Mouse (Mus musculus) CH12.LX (cell line): ENCODE results near the gene Uck1. TPM values are rescaled to one million over a fixed set of nuclear protein-coding genes. Genes with fewer than 3 reads are reported as not detected.

Source experiments
- DNase-seq: peaks from one replicate; pipeline ENCODE4 v3.0.0-alpha.2; 2013; ENCODE audit errors: extremely low read depth
- H3K27ac ChIP-seq: 2 replicates; pipeline ENCODE4 v1.5.1; 2012; ENCODE audit warnings: low read depth, mild to moderate bottlenecking, control low read depth, moderate library complexity; ENCODE audit not compliant: insufficient read depth
- H3K27me3 ChIP-seq: replicated peaks from 2 replicates; pipeline ENCODE3; 2012; ENCODE audit warnings: inconsistent platforms
- H3K36me3 ChIP-seq, 2 experiments: replicated peaks in 1 of 2; 2 replicates each; pipeline versions ENCODE3 to v1.6.1; 2012; ENCODE audit warnings: inconsistent platforms in 1 of 2, low read length in 1 of 2, mild to moderate bottlenecking in 1 of 2, mixed read lengths in 1 of 2, moderate library complexity in 1 of 2; ENCODE audit not compliant: control insufficient read depth in 1 of 2, insufficient read depth in 1 of 2
- H3K4me1 ChIP-seq, 2 experiments: 2 replicates each; pipeline ENCODE4 v1.6.1; 2012; ENCODE audit warnings: inconsistent platforms in 1 of 2, moderate library complexity in 1 of 2; ENCODE audit not compliant: insufficient read depth in 2 of 2, control insufficient read depth in 1 of 2
- H3K4me2 ChIP-seq: 2 replicates; pipeline ENCODE4 v1.6.1; 2012; ENCODE audit warnings: low read depth, mild to moderate bottlenecking, control low read depth; ENCODE audit not compliant: poor library complexity, insufficient read depth, severe bottlenecking
- H3K4me3 ChIP-seq, 3 experiments: fragments of 150-350 bp in 1 of 3; sonication (generic) in 1 of 3; replicated peaks in 1 of 3; 2 replicates each; pipeline versions ENCODE3 to v1.5.1; 2011 to 2012; ENCODE audit warnings: low read depth in 2 of 3, low read length in 2 of 3, mild to moderate bottlenecking in 2 of 3, moderate library complexity in 2 of 3, control low read depth in 1 of 3, improper control_type of control experiment in 1 of 3, inconsistent platforms in 1 of 3, mixed read lengths in 1 of 3; ENCODE audit not compliant: poor library complexity in 1 of 3
- H3K79me2 ChIP-seq: replicated peaks from 2 replicates; pipeline ENCODE4 v1.6.1; 2012; ENCODE audit warnings: mild to moderate bottlenecking, moderate library complexity; ENCODE audit not compliant: control insufficient read depth, poor library complexity, insufficient read depth, severe bottlenecking; ENCODE audit errors: extremely low read depth
- H3K9ac ChIP-seq: 2 replicates; pipeline ENCODE4 v1.6.1; 2012; ENCODE audit warnings: low read depth, mild to moderate bottlenecking, control low read depth, moderate library complexity; ENCODE audit not compliant: insufficient read depth
- H3K9me3 ChIP-seq: replicated peaks from 2 replicates; pipeline ENCODE3; 2012; ENCODE audit warnings: low read length, inconsistent platforms, mixed read lengths
- BHLHE40 ChIP-seq: IDR thresholded peaks from 2 replicates; pipeline ENCODE4 v1.6.1; 2011; ENCODE audit warnings: mild to moderate bottlenecking, low read depth, low read length, improper control_type of control experiment
- CHD1 ChIP-seq: IDR thresholded peaks from 2 replicates; pipeline ENCODE4 v1.6.1; 2012; ENCODE audit warnings: low read depth, low read length, improper control_type of control experiment, inconsistent platforms
- CHD2 ChIP-seq: IDR thresholded peaks from 2 replicates; pipeline ENCODE4 v1.6.1; 2011; ENCODE audit warnings: low read length, improper control_type of control experiment
- CTCF ChIP-seq, 2 experiments: IDR thresholded peaks in 1 of 2; conservative IDR thresholded peaks in 1 of 2; 2 replicates each; pipeline ENCODE4 v1.5.1; 2011 to 2012; ENCODE audit warnings: low read depth in 2 of 2, low read length in 2 of 2, improper control_type of control experiment in 1 of 2, inconsistent platforms in 1 of 2, mild to moderate bottlenecking in 1 of 2, moderate library complexity in 1 of 2
- E2F4 ChIP-seq: IDR thresholded peaks from 2 replicates; pipeline ENCODE4 v1.6.1; 2011; ENCODE audit warnings: low read depth, low read length, improper control_type of control experiment; ENCODE audit not compliant: insufficient replicate concordance
- ELF1 ChIP-seq: IDR thresholded peaks from 2 replicates; pipeline ENCODE4 v1.6.1; 2014; ENCODE audit warnings: low read depth, mild to moderate bottlenecking, inconsistent platforms, low read length, improper control_type of control experiment
- EP300 ChIP-seq: IDR thresholded peaks from 2 replicates; pipeline ENCODE4 v1.6.1; 2011; ENCODE audit warnings: low read length, improper control_type of control experiment
- ETS1 ChIP-seq: conservative IDR thresholded peaks from 2 replicates; pipeline ENCODE4 v1.6.1; 2012; ENCODE audit warnings: low read depth, mild to moderate bottlenecking, inconsistent platforms, low read length, improper control_type of control experiment, moderate library complexity
- GABPA ChIP-seq: IDR thresholded peaks from 2 replicates; pipeline ENCODE4 v1.6.1; 2012; ENCODE audit warnings: low read depth, low read length, improper control_type of control experiment, inconsistent platforms; ENCODE audit not compliant: insufficient replicate concordance
- HCFC1 ChIP-seq: IDR thresholded peaks from 2 replicates; pipeline ENCODE4 v1.6.1; 2012; ENCODE audit warnings: low read depth, mild to moderate bottlenecking, inconsistent platforms, low read length, improper control_type of control experiment
- IRF4 ChIP-seq: IDR thresholded peaks from 2 replicates; pipeline ENCODE4 v1.6.1; 2014; ENCODE audit warnings: low read depth, mild to moderate bottlenecking, inconsistent platforms, low read length, improper control_type of control experiment
- JUND ChIP-seq: conservative IDR thresholded peaks from 2 replicates; pipeline ENCODE4 v1.6.1; 2011; ENCODE audit warnings: low read depth, low read length, improper control_type of control experiment
- KAT2A ChIP-seq: IDR thresholded peaks from 2 replicates; pipeline ENCODE4 v1.6.1; 2012; ENCODE audit warnings: low read length, improper control_type of control experiment, inconsistent platforms; ENCODE audit not compliant: insufficient replicate concordance
- MAFK ChIP-seq: IDR thresholded peaks from 2 replicates; pipeline ENCODE4 v1.6.1; 2011; ENCODE audit warnings: low read length, improper control_type of control experiment; ENCODE audit not compliant: insufficient replicate concordance
- MAX ChIP-seq: IDR thresholded peaks from 2 replicates; pipeline ENCODE4 v1.6.1; 2011; ENCODE audit warnings: low read length, improper control_type of control experiment
- MEF2A ChIP-seq: IDR thresholded peaks from 2 replicates; pipeline ENCODE4 v1.6.1; 2014; ENCODE audit warnings: low read depth, mild to moderate bottlenecking, inconsistent platforms, low read length, improper control_type of control experiment, borderline replicate concordance
- MXI1 ChIP-seq: IDR thresholded peaks from 2 replicates; pipeline ENCODE4 v1.6.1; 2011; ENCODE audit warnings: mild to moderate bottlenecking, low read depth, low read length, improper control_type of control experiment
- MYC ChIP-seq: IDR thresholded peaks from 2 replicates; pipeline ENCODE4 v1.6.1; 2011; ENCODE audit warnings: low read depth, mild to moderate bottlenecking, improper control_type of control experiment, low read length
- NELFE ChIP-seq: IDR thresholded peaks from 2 replicates; pipeline ENCODE4 v1.6.1; 2011; ENCODE audit warnings: low read depth, low read length, improper control_type of control experiment
- NRF1 ChIP-seq: IDR thresholded peaks from 2 replicates; pipeline ENCODE4 v1.6.1; 2014; ENCODE audit warnings: low read depth, mild to moderate bottlenecking, inconsistent platforms, low read length, improper control_type of control experiment, moderate library complexity
- POLR2A ChIP-seq: IDR thresholded peaks from 2 replicates; pipeline ENCODE4 v1.6.1; 2011; ENCODE audit warnings: low read depth, mild to moderate bottlenecking, improper control_type of control experiment, low read length
- POLR2AphosphoS2 ChIP-seq: IDR thresholded peaks from 2 replicates; pipeline ENCODE4 v1.6.1; 2011; ENCODE audit warnings: low read depth, low read length, improper control_type of control experiment
- RAD21 ChIP-seq: IDR thresholded peaks from 2 replicates; pipeline ENCODE4 v1.6.1; 2011; ENCODE audit warnings: low read depth, mild to moderate bottlenecking, low read length, improper control_type of control experiment, moderate library complexity
- SIN3A ChIP-seq: IDR thresholded peaks from 2 replicates; pipeline ENCODE4 v1.6.1; 2012; ENCODE audit warnings: low read length, improper control_type of control experiment, inconsistent platforms
- SMC3 ChIP-seq: IDR thresholded peaks from 2 replicates; pipeline ENCODE4 v1.6.1; 2011; ENCODE audit warnings: low read depth, low read length, improper control_type of control experiment
- TCF12 ChIP-seq: IDR thresholded peaks from 2 replicates; pipeline ENCODE4 v1.6.1; 2014; ENCODE audit warnings: low read depth, mild to moderate bottlenecking, inconsistent platforms, low read length, improper control_type of control experiment
- UBTF ChIP-seq: IDR thresholded peaks from 2 replicates; pipeline ENCODE4 v1.6.1; 2012; ENCODE audit warnings: low read depth, mild to moderate bottlenecking, inconsistent platforms, low read length, improper control_type of control experiment, moderate library complexity
- USF1 ChIP-seq: IDR thresholded peaks from 2 replicates; pipeline ENCODE4 v1.6.1; 2014; ENCODE audit warnings: low read depth, mild to moderate bottlenecking, inconsistent platforms, low read length, improper control_type of control experiment
- USF2 ChIP-seq: conservative IDR thresholded peaks from 2 replicates; pipeline ENCODE4 v1.6.1; 2011; ENCODE audit warnings: low read depth, low read length, improper control_type of control experiment
- ZC3H11A ChIP-seq: IDR thresholded peaks from 2 replicates; pipeline ENCODE4 v1.6.1; 2012; ENCODE audit warnings: low read depth, mild to moderate bottlenecking, inconsistent platforms, low read length, improper control_type of control experiment
- ZKSCAN1 ChIP-seq: IDR thresholded peaks from 2 replicates; pipeline ENCODE4 v1.6.1; 2012; ENCODE audit warnings: low read depth, inconsistent platforms, low read length, improper control_type of control experiment, borderline replicate concordance
- ZNF384 ChIP-seq: IDR thresholded peaks from 2 replicates; pipeline ENCODE4 v1.6.1; 2012; ENCODE audit warnings: low read depth, low read length, improper control_type of control experiment, inconsistent platforms
- dilution Hi-C: fragments of 300-500 bp; cut with MboI; formaldehyde crosslinking; loops from 2 replicates; pipeline ENCODE4 v1.14.3; 2020; ENCODE audit warnings: low sequenced_read_pairs; ENCODE audit not compliant: extremely low pct_unique_long_range_greater_than_20kb, extremely low pct_ligation_motif_present
- in situ Hi-C: fragments of 300-500 bp; cut with MboI; formaldehyde crosslinking; loops from 3 replicates; pipeline ENCODE4 v1.14.3; 2019; ENCODE audit warnings: low sequenced_read_pairs, low pct_ligation_motif_present, low pct_unique_long_range_greater_than_20kb, mixed read lengths
- polyA plus RNA-seq: library from polyadenylated mRNA; unstranded; fragments of >175 nt; gene quantifications from 2 replicates; pipeline ENCODE4 v1.2.1, GENCODE M21; 2012; ENCODE audit warnings: low read depth; ENCODE audit not compliant: insufficient read length
- total RNA-seq, 2 experiments: library from RNA; depleted of rRNA; stranded (reverse); fragments of 300-350 nt in 1 of 2; fragments of >200 nt in 1 of 2; gene quantifications; 2 replicates each; pipeline ENCODE4 v1.2.3; 2012 to 2014

Gene Uck1
- total and polyA plus RNA-seq, 3 experiments: 33.7 to 45.0 (median 35.7) TPM

DNA sequence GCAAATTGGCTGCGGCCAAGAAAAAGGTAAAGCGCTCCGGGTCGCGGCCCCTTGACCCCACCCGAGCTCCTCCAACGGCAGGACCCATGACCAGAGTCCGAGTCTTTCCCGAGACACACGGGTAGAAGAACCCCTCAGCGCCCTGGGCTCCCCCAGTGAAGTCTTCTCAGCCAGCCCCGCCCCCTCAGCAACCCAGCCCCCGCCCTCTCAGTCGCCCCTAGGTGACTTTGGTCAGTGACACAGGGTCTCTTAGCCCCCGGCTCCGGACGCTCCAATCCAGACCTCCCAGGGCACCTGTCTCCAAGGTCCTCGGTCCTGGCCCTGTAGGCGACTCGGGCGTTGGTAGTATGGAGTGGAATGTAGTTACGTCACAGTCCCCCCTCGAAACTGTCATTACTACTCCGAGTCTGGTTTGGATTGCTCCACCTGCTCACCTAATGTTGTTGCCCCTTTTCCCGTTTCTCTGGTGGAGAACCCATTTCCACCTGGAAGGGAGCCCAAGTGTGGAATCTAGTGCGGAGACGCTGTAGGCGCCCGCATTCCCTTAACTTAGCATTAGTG is 28.5 kb upstream of the Uck1 start:
- dilution Hi-C loops (no loop called here), in situ Hi-C loops (loop anchor here (10.0 kb wide), 1 partner anchor 154 kb away; no protein-coding TSS in a partner anchor)
- Histone ChIP-seq H3K79me2 (peaks cover 34% of the 10 kb centered on the region), H3K4me3 (peak overlapping the region; percentile 74 to 83 (median 76)), H3K27me3 (no peaks in the 10 kb centered on the region), H3K9me3 (no peaks in the 10 kb centered on the region), H3K36me3 (peaks cover 21 to 46% of the 10 kb centered on the region in 2 experiments), H3K4me2 (peak overlapping the region; percentile 85), H3K9ac (peak overlapping the region; percentile 82), H3K4me1 (peaks cover 4 to 34% of the 10 kb centered on the region in 2 experiments), H3K27ac (no peak overlapping the region)
- TF ChIP-seq ZNF384 (no peak), USF2 (no peak), NELFE (no peak; the same call in 1 of the 2 replicates), POLR2A (no peak), SMC3 (no peak)
- DNase-seq: peak; percentile 38

DNA sequence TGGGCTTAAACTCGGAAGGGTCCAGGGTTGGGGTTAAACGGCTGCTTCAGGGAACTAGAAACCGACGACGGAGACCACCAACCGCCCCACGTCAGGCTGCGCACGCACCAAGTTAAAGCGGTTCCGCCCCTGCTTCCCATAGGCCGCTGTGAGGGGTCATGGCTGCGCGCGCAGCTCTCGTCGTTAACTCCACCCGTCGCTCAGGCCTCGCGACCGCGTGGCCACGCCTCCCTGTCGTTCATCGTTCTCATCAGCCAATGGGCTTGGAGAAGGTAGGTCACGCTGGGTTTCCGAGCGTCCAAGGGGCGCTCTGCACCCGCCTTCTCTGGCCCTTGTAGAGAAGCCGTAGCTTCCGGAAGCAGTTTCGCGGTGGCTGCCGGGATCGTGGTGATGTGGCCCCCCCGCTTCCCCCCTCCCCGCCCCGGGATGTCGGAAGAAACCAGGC is 28.0 kb upstream of the Uck1 start, which contains the start of gene Swi5:
TSS of gene Swi5 (minus strand) at position 153 of the 445 bp plus-strand sequence.
- Histone ChIP-seq H3K9ac (peak within 1 kb of the TSS; percentile 89), H3K4me3 (peak within 1 kb of the TSS; percentile 74 to 98 (median 76)), H3K36me3 (peaks cover 18 to 45% of the 10 kb centered on the region in 2 experiments), H3K79me2 (peaks cover 34% of the 10 kb centered on the region), H3K27ac (no peak within 1 kb of the TSS), H3K4me2 (peak within 1 kb of the TSS; percentile 85), H3K27me3 (no peaks in the 10 kb centered on the region), H3K4me1 (peaks cover 4 to 34% of the 10 kb centered on the region in 2 experiments), H3K9me3 (no peaks in the 10 kb centered on the region)
- dilution Hi-C loops: no loop called here
- DNase-seq: peak; percentile 99
- in situ Hi-C loops: loop anchor here (10.0 kb wide), 1 partner anchor 153 kb away; no protein-coding TSS in a partner anchor
- TF ChIP-seq JUND (no peak), MYC (peak; percentile 76), MAX (peak; percentile 81), IRF4 (no peak), TCF12 (peak; percentile 62; the same call in 1 of the 2 replicates), CHD1 (no peak), MEF2A (no peak), ETS1 (no peak), MXI1 (peak; percentile 62), RAD21 (no peak), HCFC1 (peak; percentile 76), GABPA (no peak), MAFK (no peak), ELF1 (peak; percentile 83), KAT2A (0 out of 2 replicates have a peak, but pooled peaks have one; percentile 37), POLR2AphosphoS2 (peak; percentile 58; the same call in 1 of the 2 replicates), UBTF (no peak), SIN3A (peak; percentile 24), EP300 (no peak), CHD2 (no peak), ZKSCAN1 (no peak), BHLHE40 (no peak), NRF1 (peak; percentile 92), NELFE (peak; percentile 97), ZNF384 (no peak), USF2 (peak; percentile 72), POLR2A (peak; percentile 94), USF1 (peak; percentile 88), ZC3H11A (no peak), CTCF (conservative IDR thresholded peaks at IDR 0.05 in 1 of 2, IDR thresholded peaks at IDR 0.05 in 1 of 2; ENCODE audit: low read depth in 2 of 2, low read length in 2 of 2) (no peak), E2F4 (no peak)
